Mouse (Mus musculus) small intestine, adult 2 months (tissue): ENCODE data around the gene Ttc24. TPM values are rescaled to one million over a fixed set of nuclear protein-coding genes. Genes with fewer than 3 reads are reported as not detected.
A peak's percentile ranks its signal among the peaks of the same experiment; 100 is the strongest.

ENCODE experiments used
- H3K27ac ChIP-seq: fragments of 200-500 bp; 2 replicates; pipeline ENCODE4 v1.5.1; 2012; ENCODE audit warnings: low read depth, low read length, control low read depth, inconsistent platforms; ENCODE audit not compliant: insufficient read depth
- H3K27me3 ChIP-seq: fragments of 200-500 bp; 2 replicates; pipeline ENCODE4 v1.6.1; 2012; ENCODE audit warnings: mild to moderate bottlenecking, moderate library complexity, low read length, inconsistent platforms; ENCODE audit not compliant: control insufficient read depth, insufficient read depth
- H3K36me3 ChIP-seq: fragments of 200-500 bp; 2 replicates; pipeline ENCODE4 v1.6.1; 2012; ENCODE audit warnings: mild to moderate bottlenecking, low read length, control low read depth, inconsistent platforms; ENCODE audit not compliant: control insufficient read depth, insufficient read depth
- H3K4me1 ChIP-seq: fragments of 200-500 bp; 2 replicates; pipeline ENCODE4 v1.6.1; 2012; ENCODE audit warnings: low read length, inconsistent platforms, mixed read lengths; ENCODE audit not compliant: control insufficient read depth, insufficient read depth, insufficient read length
- H3K4me3 ChIP-seq: fragments of 200-500 bp; 2 replicates; pipeline ENCODE4 v1.5.1; 2012; ENCODE audit warnings: low read depth, mild to moderate bottlenecking, control low read depth, inconsistent platforms, low read length, moderate library complexity
- CTCF ChIP-seq: fragments of 200-500 bp; IDR thresholded peaks from 2 replicates; pipeline ENCODE4 v1.5.1; 2012; ENCODE audit warnings: low read depth, mild to moderate bottlenecking, control low read depth, inconsistent platforms, low read length, moderate library complexity, mixed read lengths; ENCODE audit not compliant: insufficient replicate concordance, insufficient read length; ENCODE audit errors: extremely low read depth
- POLR2A ChIP-seq: fragments of 200-500 bp; IDR thresholded peaks from 2 replicates; pipeline ENCODE4 v1.6.1; 2012; ENCODE audit warnings: low read depth, mild to moderate bottlenecking, control low read depth, inconsistent platforms, low read length, moderate library complexity
- WGBS: fragments of 180-500 bp; shearing (Covaris S2); methylation state at CpG from one replicate; pipeline ENCODE4 v1.1.7; 2018; 5-methylcytosine and 5-hydroxymethylcytosine counted together
- polyA plus RNA-seq: library from polyadenylated mRNA; depleted of rRNA; stranded (reverse); fragments of >200 nt; gene quantifications from 2 replicates; pipeline ENCODE4 v1.2.3, GENCODE M21; 2012; rRNA removed

Ttc24 gene
- polyA plus RNA-seq, 1 experiment: not detected

GRCm38 (mm10) chr3:88027434-88028186 is 50.5 kb downstream of the Ttc24 start, which contains the start of gene Hapln2:
Hapln2 (minus strand) TSS chr3:88027583.
- Histone ChIP-seq H3K27ac (no peak within 1 kb of the TSS), H3K4me3 (no peak within 1 kb of the TSS), H3K4me1 (peaks cover 11% of the 10 kb centered on the region), H3K36me3 (no peaks in the 10 kb centered on the region), H3K27me3 (peaks cover 29% of the 10 kb centered on the region)
- TF ChIP-seq CTCF: no peak
- TF ChIP-seq POLR2A: no peak
- WGBS: 64% methylated on average over 5 of the region's 5 CpGs

GRCm38 (mm10) chr3:88026823-88027222 is 51.3 kb downstream of the Ttc24 start:
- Histone ChIP-seq H3K4me1 (peaks cover 15% of the 10 kb centered on the region), H3K4me3 (no peak overlapping the region), H3K36me3 (no peaks in the 10 kb centered on the region), H3K27ac (no peak overlapping the region), H3K27me3 (peaks cover 37% of the 10 kb centered on the region)
- TF ChIP-seq CTCF (no peak), POLR2A (no peak)
- 59% methylated on average over 7 of the region's 7 CpGs for WGBS

- Histone ChIP-seq H3K4me3 (peak overlapping the region; percentile 62), H3K27ac (no peak overlapping the region), H3K4me1 (peaks cover 15% of the 10 kb centered on the region), H3K27me3 (peaks cover 46% of the 10 kb centered on the region), H3K36me3 (no peaks in the 10 kb centered on the region)
- 2% methylated on average over 81 of the region's 81 CpGs for WGBS
- TF ChIP-seq CTCF (no peak), POLR2A (no peak)
These were observed 54.7 kb downstream of the Ttc24 start for GRCm38 (mm10) chr3:88023192-88024074.

GRCm38 (mm10) chr3:88022322-88023191 is 55.5 kb downstream of the Ttc24 start:
- H3K27ac ChIP-seq: no peak overlapping the region
- no peaks in the 10 kb centered on the region for H3K36me3 ChIP-seq
- WGBS: 3% methylated on average over 65 of the region's 66 CpGs
- TF ChIP-seq POLR2A: no peak
- no peak for TF ChIP-seq CTCF
- H3K4me1 ChIP-seq: peaks cover 15% of the 10 kb centered on the region
- H3K27me3 ChIP-seq: peaks cover 46% of the 10 kb centered on the region
- H3K4me3 ChIP-seq: peak overlapping the region; percentile 62

Other genes starting within 250 kb of the Ttc24 start
- 3.0 and 5.9 TPM in 2 replicates for gene Sh2d2a, start 231.5 kb downstream of the Ttc24 start, polyA plus RNA-seq
- gene Prcc, start 192.7 kb downstream of the Ttc24 start, polyA plus RNA-seq: 13.4 and 27.1 TPM in 2 replicates
- gene Hdgf, start 172.0 kb downstream of the Ttc24 start, polyA plus RNA-seq: 20.0 and 44.5 TPM in 2 replicates
- gene Mrpl24, start 158.8 kb downstream of the Ttc24 start, polyA plus RNA-seq: 12.5 and 25.5 TPM in 2 replicates
- gene Isg20l2, start 148.0 kb downstream of the Ttc24 start, polyA plus RNA-seq: 3.9 and 7.0 TPM in 2 replicates
- gene Rrnad1, start 147.6 kb downstream of the Ttc24 start, polyA plus RNA-seq: 12.5 and 17.3 TPM in 2 replicates
- gene Crabp2, start 129.6 kb downstream of the Ttc24 start, polyA plus RNA-seq: 0.10 TPM in 1 of 2 replicates, not detected in the other
- 2.6 and 5.0 TPM in 2 replicates for gene Nes, start 107.2 kb downstream of the Ttc24 start, polyA plus RNA-seq
- gene Bcan, start 78.1 kb downstream of the Ttc24 start, polyA plus RNA-seq: 0.04 and 0.24 TPM in 2 replicates
- gene Hapln2, start 50.7 kb downstream of the Ttc24 start, polyA plus RNA-seq: not detected in 2 replicates
- gene Gpatch4, start 35.2 kb downstream of the Ttc24 start, polyA plus RNA-seq: 3.7 and 4.4 TPM in 2 replicates
- gene Naxe, start 19.8 kb downstream of the Ttc24 start, polyA plus RNA-seq: 25.4 and 41.6 TPM in 2 replicates
- 7.1 and 14.6 TPM in 2 replicates for gene Iqgap3, start 3.7 kb upstream of the Ttc24 start, polyA plus RNA-seq
- gene Mef2d, start 64.1 kb upstream of the Ttc24 start, polyA plus RNA-seq: 61.9 and 89.7 TPM in 2 replicates
- gene Rhbg, start 176.4 kb upstream of the Ttc24 start, polyA plus RNA-seq: 11.2 and 40.3 TPM in 2 replicates
- gene Gm38392, start 208.9 kb upstream of the Ttc24 start, polyA plus RNA-seq: not detected in 2 replicates
- gene Tsacc, start 218.7 kb upstream of the Ttc24 start, polyA plus RNA-seq: 0.76 and 0.99 TPM in 2 replicates
- 46.0 and 73.9 TPM in 2 replicates for gene Cct3, start 218.8 kb upstream of the Ttc24 start, polyA plus RNA-seq
- 82.0 and 181 TPM in 2 replicates for gene Glmp, start 246.7 kb upstream of the Ttc24 start, polyA plus RNA-seq